ENCODE assay signal across 8 mouse cellular contexts in the genomic region with DNA sequence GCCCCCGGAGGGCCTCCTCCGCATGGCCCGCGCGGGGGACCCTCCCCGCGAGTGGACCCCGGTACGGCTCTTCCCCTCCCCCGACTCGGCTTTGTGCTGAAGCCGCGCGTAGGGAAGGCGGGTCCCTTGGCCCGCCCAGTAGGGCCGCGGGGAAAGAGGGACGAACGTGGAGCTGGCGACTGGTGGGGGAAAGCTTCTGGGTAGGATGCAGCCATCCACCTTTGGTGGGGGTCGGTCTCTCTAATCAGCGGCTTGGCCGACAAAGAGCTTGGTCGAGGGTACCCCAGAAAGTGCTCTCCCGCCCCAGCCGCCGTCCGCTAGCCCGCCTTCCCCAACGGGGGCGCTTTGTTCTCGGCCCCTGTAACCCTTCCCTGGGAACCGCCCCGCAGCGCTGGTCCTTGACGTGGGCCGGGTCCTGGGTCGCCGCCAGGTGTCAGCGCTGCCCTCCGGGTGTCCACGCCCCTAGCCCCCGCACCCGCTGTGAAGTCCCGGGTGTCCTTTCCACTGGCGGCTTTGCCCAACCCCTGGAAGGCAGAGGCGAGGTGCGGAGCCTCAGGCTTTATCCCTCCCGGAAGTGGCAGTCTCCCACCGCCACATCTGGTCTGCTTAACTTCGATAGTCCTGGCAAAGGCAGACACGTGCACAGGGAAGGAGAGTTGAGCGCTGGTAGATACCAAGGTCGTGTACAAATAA. TPM values are rescaled to one million over a fixed set of nuclear protein-coding genes. Genes with fewer than 3 reads are reported as not detected.
DNase-seq lines count a peak whose midpoint lies in the region; ATAC-seq lines count a peak whose summit lies in the region.

No protein-coding gene starts in this region.

- H3K4me2 ChIP-seq in heart, embryonic 16.5 days (ENCODE audit: low read depth, low read length): peak overlapping the region; percentile 87

- DNase-seq in A20 (ENCODE audit: low read depth, low spot score) (peak; percentile 62), NIH3T3 (ENCODE audit: low read depth) (peak; percentile 68)
- DNase-seq in embryo, embryonic 9.5 days (ENCODE audit: extremely low spot score): peak; percentile 80
- DNase-seq in kidney, postnatal 25 days: peak; percentile 43 to 71
- peak; percentile 39 to 44 for DNase-seq in spleen, postnatal 36 days (ENCODE audit: low spot score in 2 of 2)

- WGBS in heart, embryonic 16.5 days: under 1% methylated on average over 54 of the region's 55 CpGs

- peak; percentile 47; the same call in 1 of the 2 replicates for ATAC-seq in heart, embryonic 16.5 days (replicated peaks; ENCODE audit: extremely low read depth, insufficient read depth, low FRiP score)
- no peak for ATAC-seq in monocyte, adult 5-6 weeks (replicated peaks; ENCODE audit: insufficient number of reproducible peaks, low FRiP score, low TSS enrichment, poor library complexity, severe bottlenecking)

- peak overlapping the region; percentile 86 for H3K9ac ChIP-seq in heart, embryonic 16.5 days (ENCODE audit: low read length)

- H3K36me3 ChIP-seq in heart, embryonic 16.5 days (ENCODE audit: control insufficient read depth, insufficient read depth): no peaks in the 10 kb centered on the region
- no peaks in the 10 kb centered on the region for H3K36me3 ChIP-seq in megakaryocyte, embryonic 14.5 days (replicated peaks; ENCODE audit: low read length)

- no peaks in the 10 kb centered on the region for H3K9me3 ChIP-seq in heart, embryonic 16.5 days (replicated peaks; ENCODE audit: control insufficient read depth, low read length)
- peaks cover 14% of the 10 kb centered on the region for H3K9me3 ChIP-seq in megakaryocyte, embryonic 14.5 days

- peak overlapping the region; percentile 47 for H3K27ac ChIP-seq in heart, embryonic 16.5 days (ENCODE audit: low read length)

- no peaks in the 10 kb centered on the region for H3K27me3 ChIP-seq in heart, embryonic 16.5 days (ENCODE audit: control insufficient read depth, insufficient read depth, low read length)
- H3K27me3 ChIP-seq in megakaryocyte, embryonic 14.5 days (replicated peaks): peaks cover 85% of the 10 kb centered on the region

- H3K4me3 ChIP-seq in heart, embryonic 16.5 days (ENCODE audit: low read length): peak overlapping the region; percentile 84
- peak overlapping the region; percentile 93 for H3K4me3 ChIP-seq in megakaryocyte, embryonic 14.5 days (replicated peaks)

- H3K4me1 ChIP-seq in heart, embryonic 16.5 days (ENCODE audit: control insufficient read depth, insufficient read depth, low read length): peaks cover 8% of the 10 kb centered on the region
- peaks cover 44% of the 10 kb centered on the region for H3K4me1 ChIP-seq in megakaryocyte, embryonic 14.5 days

RNA-seq across cellular contexts. Expression of a gene that starts 1.5 kb away (rescaled TPM):
- polyA plus RNA-seq in heart, embryonic 16.5 days (2015; fragmentation: Nextera tagmentation; extraction: Ambion mirVana): 35.0 and 41.0 TPM in 2 replicates
- 1.1 TPM in 1 of 2 replicates, not detected in the other for polyA plus RNA-seq in megakaryocyte, embryonic 14.5 days (2012; ENCODE audit: insufficient read depth, low replicate concordance)
- 4.6 to 7.4 TPM (median 5.4 TPM) in 3 replicates for total RNA-seq in monocyte, adult 5-6 weeks (2017)

Comparison
In these comparisons a context has a peak if more than half of its experiments do, and no peak if none do; other contexts are left out.
1. RNA of a gene that starts 1.5 kb away (polyA plus RNA-seq): 35.0 to 41.0 TPM in heart, embryonic 16.5 days; 1.1 TPM in megakaryocyte, embryonic 14.5 days; every median in the first group is over 10 times any median in the second.
2. Peak in every context shown above with its lines, with median percentiles within 50 percentile points of each other: DNase-seq.